Mouse (Mus musculus) kidney, adult 2 months (tissue): ENCODE data around the gene Osbp.

ENCODE experiments used
- CTCF ChIP-seq: fragments of 200-500 bp; conservative IDR thresholded peaks from 2 replicates; pipeline ENCODE4 v1.5.1; 2011; ENCODE audit warnings: low read depth, mild to moderate bottlenecking, control low read depth, low read length, moderate library complexity, mixed read lengths; ENCODE audit not compliant: insufficient read depth, insufficient read length
- POLR2A ChIP-seq: fragments of 200-500 bp; IDR thresholded peaks from one replicate; pipeline ENCODE4 v1.6.1; 2011; ENCODE audit warnings: low read depth, low read length, control low read depth

DNA sequence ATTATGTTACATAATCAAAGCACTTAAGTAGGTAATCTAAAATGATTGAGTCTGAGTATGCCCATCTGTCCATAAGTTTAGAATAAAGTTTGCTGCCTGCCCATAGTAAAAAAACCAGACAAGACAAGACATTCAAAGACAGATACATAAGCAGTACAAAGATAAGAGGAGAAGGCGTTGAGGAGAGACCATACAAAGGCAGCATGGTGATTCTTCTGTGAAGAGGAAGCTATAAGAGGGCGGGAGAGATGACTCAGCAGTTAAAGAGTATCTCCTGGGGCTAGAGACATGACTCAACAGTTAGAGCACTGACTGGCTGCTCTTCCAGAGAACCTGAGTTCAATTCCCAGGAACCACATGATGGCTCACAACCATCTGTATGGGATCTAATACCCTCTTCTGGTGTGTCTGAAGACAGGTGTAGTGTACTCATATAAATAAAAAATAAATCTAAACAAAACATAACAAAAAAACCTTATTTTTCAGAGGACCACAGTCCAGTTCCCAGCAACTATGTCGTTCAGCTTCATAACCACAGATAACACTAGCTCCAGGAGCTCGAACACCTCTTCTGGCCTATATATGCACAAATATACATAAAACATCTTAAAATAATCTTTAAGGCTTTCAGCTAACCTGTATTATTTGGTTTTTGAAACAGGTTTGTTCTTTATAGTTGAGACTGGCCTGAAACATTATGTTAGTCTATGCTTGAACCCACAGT, 37.6 kb upstream of the Osbp start:
- no peak for TF ChIP-seq CTCF
- TF ChIP-seq POLR2A: no peak
